Mouse (Mus musculus) CD8-positive naive resting alpha-beta T cell, adult 2 months (primary cell): ENCODE results near the gene Ttll12.

ENCODE experiments used
- DNase-seq, 2 experiments: peaks; one replicate each; pipeline ENCODE4 v3.0.0; 2022; ENCODE audit warnings: low read depth in 2 of 2, low spot score in 2 of 2

Ttll12 gene

DNA sequence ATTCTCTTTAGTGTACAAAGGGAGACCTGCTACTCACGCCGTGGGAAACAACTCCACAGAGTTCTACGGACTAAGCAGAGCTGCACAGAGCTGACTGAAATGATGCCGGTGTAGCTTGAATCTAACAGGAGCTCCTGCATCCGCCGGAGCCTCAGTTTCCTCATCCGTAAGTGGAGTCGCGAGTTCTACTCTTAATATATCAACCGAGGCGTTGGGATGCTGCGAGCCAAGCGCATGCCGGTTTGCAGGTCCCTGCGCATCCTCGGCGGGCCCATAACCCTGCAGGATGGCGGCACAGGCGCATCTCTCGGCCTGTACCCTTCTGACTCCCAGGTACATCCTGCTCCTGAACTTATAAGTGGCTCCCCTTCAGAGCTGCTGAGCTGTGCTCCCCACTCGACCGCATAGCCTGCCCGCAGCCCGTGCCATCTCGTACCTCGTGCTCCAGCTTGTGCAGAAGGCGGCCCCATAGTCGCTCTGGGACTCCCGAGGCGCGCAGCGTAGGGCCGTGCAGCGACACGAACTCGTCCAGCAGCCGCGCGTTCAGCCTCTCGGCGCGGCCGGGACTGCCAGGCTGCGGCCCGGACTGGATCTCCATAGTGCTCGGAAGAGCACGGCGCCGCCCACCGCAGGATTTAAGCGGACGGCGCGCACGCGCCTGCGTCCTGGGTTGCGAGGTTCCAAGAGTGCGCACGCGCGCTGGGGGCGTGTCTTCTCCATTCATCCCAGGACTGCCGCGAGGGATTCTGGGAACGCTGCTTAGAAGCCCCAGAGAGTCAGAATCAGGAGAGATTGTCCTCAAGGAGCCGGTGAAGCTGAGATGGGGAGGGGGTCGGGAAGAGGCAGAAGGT is at the start of gene Ttll12:
Gene Ttll12, minus strand, starts transcription at position 645 of the 851 bp plus-strand sequence.
- peak; percentile 40 to 47 for DNase-seq

DNA sequence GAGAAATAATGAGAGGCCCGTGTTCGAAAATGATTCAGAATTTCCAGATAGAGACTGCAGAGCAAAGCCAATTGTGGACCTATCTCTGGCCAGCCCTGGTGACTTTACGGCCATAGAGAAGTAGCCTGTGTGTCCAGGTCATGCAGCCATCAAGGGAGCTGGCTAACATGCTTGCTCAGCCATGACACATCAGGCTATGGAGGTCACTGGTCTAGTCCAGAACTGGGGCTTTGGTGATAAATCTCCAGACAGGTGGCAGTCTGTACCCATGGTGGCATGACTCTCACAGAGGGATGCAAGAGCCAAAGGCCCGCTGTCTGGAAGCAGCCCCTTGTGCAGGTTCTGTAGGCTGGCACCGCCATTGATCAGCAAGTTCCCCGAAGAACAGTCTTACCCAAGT is 47.6 kb upstream of the Ttll12 start:
- DNase-seq = no peak

DNA sequence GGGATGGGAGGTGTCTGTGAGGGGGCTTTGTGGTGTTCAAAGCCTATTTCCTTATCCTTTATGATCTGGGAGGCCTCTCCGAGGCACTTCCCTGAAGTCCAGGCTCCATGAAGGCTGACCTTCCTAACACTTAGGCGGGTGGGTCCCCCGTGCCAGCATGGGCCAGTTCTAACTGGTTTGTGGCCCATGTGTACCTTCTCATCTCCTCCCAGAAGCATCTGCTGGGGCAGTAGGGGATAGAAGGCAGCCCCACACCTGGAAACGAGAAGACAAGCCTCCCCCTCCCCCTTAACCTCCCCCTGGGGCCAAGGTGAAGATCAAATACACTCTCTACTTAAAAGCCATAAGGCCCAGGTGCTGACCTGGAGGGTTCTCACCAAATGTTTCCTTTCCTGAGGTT is 45.3 kb upstream of the Ttll12 start:
- DNase-seq = no peak

DNA sequence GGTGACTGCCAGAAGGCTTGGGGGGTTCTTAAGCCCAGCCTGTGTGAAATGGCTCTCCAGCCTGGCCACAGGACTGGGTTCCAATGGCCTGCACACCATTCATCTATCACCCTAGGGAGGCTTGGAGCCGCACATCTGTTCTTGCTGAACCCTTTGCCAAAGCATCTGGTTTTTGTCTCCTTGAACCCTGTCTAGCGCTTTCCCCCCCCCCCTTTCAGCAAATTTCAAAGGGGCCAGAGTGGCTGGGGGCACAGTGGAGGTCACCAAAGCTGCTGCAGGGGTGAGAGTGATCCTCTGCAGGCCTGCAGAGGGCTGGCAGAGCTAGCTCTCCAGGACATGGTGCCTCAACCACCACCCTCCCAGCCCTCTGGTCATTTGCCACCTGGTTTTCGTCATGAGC is 44.2 kb upstream of the Ttll12 start:
- no peak for DNase-seq

DNA sequence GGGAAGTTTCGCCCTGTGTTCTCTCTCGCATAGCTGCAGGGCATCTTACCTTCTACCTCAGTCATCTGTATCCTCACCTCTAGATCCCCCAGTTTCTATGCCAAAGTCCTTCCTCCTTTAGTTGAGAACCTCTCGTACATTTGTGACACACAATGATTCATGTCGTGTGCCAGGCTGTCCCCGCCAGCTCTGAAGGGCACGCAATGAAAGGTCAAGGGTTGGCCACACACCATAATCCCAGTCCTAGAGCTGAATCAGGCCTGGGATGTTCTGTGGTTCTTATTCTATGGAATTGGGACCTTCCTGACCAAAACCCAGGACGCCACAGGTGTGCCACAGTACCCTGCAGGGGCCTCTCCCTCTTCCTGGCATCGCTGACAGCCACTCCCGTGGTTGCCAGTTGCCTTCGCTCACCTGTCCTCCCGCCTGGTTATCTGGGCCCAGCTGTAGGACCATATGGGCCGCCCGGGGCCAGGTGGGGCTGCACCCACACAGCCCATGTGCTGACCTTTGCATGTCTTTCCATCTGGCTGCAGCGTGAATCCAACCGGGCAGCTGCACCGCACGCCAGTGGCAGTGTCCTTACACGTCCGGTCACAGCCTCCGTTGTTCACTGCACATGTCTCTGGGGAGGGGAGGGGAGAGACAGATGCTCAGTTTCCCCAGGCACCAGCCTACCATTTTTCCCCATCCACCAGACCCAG is 43.4 kb upstream of the Ttll12 start:
- DNase-seq = no peak

DNA sequence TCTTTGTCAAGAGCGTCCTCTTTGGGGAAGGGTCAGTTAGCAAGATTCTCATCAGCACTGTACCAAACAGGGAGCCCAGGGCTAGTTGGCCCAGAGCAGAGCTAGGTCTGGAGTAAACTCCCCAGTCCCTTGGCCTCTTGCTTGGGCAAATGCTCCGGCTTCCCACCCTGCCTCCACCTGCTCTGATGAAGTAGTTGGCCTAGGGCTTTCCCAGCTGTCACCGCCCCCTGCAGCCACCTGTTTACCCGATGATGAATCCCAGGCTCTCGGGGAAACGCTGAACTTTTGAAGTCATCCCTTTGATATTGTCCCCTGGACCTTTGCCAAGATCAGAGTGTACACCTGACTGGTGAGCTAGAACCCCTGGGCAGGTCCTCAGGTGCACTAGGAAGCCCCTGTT is 41.8 kb upstream of the Ttll12 start:
- no peak for DNase-seq

DNA sequence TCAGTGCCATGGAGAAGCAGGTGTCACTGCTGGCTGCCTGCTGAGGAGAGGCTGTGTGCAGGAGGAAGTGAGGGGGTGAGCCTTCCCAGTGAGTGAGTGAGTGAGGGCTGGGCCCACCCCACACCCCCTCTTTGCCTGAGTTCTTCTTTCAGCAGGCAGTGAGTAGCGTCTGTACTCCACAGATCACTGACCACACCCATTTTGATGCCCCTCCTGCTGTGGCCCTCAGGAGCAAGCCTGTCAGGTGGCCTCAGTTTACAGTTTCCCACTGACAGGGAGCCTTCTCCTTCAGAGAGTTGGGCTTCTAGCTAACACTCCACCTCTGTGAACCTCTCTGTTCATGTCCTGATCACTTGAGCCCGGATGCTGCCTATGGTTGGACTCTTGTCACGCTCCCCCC is 40.3 kb upstream of the Ttll12 start:
- DNase-seq = no peak

DNA sequence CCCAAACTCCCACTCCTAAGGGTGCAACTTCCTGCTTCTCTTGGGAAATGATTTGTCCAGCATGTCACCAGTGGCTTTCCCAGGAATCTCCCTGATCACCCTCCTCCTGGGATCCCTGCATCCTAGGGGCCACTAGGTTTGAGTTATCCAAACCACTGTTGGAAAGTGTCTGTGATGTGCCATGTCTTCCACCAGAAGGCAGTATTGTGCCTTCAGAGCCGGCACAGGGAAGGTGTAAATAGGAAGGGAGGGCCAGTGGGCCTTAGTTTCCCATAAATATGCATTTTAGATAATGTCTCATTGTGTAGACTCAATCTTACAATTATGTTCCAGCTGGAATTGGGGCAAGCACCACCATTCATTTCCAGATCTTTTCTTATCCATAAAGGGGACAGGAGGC is 39.1 kb upstream of the Ttll12 start:
- no peak for DNase-seq

DNA sequence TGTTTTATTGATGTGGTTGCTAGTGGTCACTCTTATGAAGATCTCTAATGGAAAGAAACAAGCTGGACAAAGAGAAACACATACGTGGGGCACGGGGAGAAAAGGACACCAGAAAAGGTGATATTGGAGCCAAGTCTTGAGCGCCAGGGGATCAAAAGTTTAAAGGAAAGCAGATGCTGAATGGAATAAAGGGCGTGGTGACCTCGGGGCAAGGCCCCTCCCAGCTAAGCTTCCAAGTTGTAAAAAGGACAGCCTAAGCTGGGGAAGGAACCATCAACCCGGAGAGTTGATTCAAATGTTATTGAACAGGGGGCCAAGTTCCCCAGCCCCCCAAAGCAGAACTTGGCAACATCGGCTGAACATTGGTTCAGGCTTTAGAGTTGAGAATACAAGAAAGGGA is 36.1 kb upstream of the Ttll12 start:
- no peak for DNase-seq

DNA sequence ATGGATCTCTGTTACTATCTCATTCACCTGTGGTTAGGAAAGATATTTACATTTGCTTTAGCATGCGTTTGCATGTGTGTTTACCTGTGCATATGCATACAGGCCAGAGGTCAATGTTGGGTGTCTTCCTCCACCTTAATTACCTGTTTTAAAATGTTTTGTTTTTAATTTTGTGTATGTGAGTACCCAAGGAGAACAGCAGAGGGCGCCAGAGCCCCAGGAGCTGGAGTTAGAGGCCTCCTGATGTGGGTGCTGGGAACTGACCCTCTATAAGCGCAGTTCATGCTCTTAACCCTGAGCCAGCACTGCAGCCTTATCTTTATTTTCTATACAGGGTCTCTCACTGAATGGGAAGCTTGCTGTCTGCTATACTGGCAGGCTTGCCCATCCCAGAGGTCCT is 34.8 kb upstream of the Ttll12 start:
- DNase-seq = no peak

DNA sequence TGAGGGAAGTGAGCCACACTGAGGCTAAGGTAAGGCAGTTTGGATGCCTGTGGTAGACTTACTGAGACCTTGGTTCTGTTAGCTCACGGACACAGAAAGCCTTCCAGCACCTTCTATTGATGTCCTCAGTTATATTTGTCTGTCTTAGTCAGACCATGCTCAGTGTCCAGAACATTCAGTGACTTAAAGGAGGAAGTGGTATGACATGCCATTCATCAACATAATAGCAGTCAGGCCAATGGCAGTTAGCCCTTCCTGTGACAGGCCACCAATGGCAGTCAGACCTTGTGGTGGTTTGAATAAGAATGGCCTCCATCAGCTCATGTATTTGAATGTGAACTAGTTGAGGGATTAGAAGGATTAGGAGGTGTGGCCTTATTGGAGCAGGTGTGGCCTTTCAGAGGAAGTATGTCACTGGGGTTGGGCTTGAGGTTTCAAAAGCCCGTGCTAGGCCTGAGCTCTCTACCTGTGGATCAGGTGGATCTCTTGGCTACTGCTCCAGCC is 31.2 kb upstream of the Ttll12 start:
- DNase-seq = no peak

DNA sequence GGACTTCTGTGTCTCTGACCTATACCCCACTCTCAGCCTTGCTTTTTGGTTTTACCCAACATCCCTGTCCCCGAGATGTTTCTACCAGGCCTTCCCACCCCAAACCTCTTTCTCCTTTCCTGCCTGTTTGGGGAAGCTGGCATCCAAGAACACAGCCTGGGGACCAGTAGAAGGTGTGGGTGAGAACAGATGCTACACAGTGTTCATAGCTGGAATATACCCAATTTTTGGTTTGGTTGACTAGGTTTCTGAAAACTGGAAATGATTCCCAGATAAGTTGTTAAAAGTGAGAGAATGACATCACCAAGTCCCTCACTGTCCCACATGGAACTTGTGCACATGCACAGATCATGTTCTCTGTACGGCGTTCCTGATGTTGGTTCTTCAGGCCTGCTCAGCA is 20.3 kb upstream of the Ttll12 start:
- no peak for DNase-seq

DNA sequence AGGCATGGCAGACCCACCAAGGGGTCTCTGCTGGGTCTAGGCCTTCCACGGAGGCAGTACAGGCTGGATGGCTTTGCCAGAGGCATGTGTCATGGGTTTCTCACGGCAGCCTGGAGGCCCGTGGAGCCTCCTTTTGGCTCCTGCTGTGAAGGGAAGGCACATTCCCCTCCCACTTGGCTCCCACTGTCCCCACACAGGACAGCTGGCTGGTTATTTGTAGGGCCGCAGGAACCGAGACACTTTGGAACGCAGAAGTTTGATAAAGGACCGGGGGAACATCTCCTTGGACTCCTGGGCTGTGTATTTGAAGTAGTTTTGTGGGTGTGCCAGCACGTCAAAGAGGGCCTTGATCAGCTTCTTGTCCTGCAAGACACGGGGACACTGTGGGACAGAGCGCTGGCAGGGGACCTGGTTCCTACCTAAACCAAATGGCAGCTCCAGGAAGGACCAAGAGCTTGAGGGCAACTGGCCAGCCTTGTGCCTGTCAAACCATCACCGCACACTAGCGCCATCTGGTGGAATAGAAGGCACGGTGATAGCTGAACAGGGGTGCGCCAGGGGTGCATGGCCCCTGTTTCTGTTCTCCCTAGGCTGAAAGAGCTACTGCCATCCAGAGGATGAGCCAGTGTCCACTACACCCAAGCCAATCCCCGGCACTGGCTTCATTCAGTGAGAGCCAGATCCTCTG is 12.3 kb upstream of the Ttll12 start:
- DNase-seq = peak; percentile 56 to 71

DNA sequence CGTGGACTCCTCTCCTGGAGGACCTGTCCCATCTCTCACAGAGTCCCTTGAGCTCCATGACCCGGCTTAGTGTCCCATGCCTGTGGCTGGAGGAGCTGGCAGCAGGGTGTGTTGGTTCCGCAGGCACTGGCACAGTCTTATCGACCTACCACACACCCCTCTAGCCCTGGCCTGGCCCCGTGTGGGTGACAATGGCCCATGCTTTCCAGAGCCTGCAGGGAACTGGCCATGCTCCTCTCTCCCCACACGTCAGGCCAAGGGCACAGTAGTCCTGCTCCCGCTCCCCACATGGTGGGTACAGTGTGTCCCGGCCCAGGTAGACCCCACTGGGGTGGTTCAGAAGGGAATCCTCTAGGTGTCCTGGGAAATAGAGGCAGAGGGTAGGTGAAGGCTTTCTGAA is 11.7 kb upstream of the Ttll12 start:
- DNase-seq = no peak

DNA sequence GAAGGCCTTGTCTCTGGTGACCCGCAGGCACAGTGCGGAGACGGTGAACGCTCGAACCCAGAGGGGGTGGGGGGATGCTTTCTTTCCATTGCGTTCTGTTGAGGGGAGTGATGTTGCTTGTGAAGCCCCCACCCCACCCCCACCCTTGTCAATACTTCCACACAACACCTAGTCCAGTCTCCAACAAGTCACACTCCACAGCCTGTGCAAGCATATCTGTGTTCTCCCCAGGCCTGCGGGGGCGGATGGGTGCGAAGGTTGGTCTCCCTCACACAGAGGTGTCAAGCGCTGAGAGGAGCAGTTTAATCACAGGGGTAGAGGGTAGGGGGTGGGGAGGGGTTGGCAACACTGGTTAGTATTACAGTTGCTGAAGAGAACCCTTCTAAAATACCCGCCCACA is 11.3 kb upstream of the Ttll12 start:
- no peak for DNase-seq

DNA sequence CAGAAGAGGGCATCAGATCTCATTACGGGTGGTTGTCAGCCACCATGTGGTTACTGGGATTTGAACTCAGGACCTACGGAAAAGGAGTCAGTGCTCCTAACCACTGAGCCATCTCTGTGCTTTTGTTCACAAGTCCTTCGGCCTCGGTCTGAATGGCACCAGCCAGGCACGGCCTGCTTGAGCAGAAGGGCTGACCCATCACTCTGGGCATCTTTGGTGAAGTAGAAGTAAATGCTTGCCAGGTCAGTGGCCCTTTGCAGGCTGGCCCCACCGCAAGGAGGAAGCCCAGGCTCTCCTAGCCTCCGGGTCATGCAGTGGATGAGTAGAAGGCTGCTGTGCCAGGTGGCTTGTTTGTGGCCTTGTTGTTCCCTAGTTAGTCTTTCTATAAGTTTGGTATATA is 8.5 kb upstream of the Ttll12 start:
- DNase-seq = no peak

DNA sequence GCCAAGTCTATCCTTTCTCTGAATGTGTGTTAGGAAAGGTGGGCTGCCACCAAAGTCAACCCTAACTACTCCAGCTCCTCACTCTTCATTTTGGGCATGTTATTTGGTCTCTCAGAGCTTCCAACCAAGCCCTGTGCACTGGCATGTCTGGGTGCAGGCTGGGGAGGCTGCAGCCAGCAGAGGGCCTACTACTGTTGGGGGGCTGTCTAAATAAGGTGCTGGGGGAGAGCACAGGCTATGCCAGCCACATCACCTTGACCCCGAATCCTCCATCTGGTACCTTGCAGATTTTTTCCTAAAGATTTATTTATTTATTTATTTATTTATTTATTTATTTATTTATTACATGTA is 8.1 kb upstream of the Ttll12 start:
- DNase-seq = no peak

DNA sequence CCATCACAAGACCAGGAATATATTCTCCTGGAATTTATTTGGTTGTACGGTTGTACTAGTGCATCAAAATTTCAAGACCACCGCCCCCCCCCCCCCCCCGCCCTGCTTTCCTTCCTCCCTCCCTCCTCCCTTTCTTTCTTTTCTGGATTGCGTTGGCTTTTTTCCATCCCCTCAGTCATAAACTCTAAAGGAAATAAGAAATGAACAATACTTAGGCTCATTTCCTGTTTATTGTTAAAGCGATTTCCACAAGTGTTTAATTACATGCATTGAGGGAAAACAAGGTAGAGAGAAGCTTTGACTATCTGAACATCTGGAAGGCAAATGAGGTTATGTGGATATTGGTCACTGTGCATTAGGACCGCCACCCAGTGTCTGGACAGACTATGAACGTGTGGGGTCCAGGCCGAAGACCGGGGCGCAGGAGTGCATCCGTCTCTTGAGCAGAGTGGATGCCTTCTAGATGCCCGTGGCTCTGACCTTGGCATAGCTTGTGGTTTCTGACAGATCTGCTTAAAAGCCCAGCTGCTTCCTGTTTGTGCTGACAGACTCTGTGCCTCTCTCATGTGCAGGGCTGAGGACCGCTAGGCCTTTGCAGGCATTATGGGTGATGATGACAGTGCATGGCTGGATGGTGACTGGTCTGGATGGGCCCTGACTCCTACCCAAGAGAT is 7.6 kb upstream of the Ttll12 start:
- peak; percentile 71 to 82 for DNase-seq

DNA sequence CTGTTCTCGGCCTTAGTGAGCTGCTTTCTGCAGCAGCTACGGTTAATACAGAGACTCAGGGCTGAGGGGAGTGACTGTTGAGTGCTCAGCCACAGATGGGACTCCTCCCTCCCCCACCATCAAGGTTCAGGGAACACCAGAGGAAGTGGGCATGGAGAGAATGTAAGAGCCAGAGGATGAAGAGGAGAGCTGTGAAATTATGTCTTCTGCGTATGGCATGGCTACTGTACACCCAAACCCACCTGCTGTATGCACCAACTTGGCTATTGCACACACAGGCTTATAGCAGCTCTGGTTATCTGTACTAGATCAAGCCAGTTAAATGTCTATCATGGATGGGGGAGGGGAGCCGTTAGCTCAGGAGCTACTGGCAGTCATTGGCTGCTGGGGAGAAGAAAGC is 6.2 kb upstream of the Ttll12 start:
- no peak for DNase-seq

DNA sequence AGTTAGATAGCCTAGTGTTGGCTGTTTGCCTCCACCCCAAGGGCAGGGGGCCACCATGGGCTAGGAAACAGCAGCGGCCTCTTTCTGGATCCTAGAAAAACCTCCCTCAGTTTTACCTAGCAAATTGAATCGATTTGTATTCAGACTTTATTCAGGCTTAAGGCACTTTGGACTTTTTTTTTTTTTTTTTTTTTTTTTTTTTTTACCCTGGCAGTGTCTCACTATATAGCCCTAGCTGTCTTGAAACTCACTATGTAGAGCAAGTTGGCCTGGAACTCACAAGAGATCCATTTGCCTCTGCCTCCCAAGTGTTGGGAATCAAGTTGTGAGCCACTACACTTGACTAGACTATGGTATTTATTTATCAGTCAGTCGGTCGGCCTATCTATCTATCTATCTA is 1.9 kb upstream of the Ttll12 start:
- no peak for DNase-seq

DNA sequence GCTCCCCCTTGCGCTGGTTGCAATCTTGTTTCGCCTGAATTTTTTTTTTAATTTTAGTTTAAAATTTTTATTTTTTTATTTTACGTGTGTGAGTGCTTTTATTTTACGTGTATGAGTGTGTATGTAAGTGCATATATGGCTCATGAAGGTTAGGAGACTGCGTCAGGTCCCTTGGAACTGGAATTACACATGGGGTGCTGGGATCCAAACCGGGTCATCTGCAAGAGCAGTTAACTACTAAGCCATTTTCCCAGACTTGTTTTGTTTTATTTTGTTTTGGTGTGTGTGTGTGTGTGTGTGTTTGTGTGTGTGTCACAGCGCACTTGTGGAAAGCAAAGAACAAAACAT is 381 bp upstream of the Ttll12 start:
- DNase-seq = no peak
